Mouse (Mus musculus) bone marrow, adult 2 months (tissue): ENCODE results near the gene Trpc1. TPM values are rescaled to one million over a fixed set of nuclear protein-coding genes. Genes with fewer than 3 reads are reported as not detected.

Experiments used
- H3K27ac ChIP-seq: fragments of 200-500 bp; 2 replicates; pipeline ENCODE4 v1.5.1; 2012; ENCODE audit warnings: low read depth, mild to moderate bottlenecking, control low read depth, inconsistent platforms, low read length; ENCODE audit not compliant: control insufficient read depth, poor library complexity, insufficient read depth
- H3K4me1 ChIP-seq: fragments of 200-500 bp; 2 replicates; pipeline ENCODE4 v1.6.1; 2011; ENCODE audit warnings: low read length; ENCODE audit not compliant: control insufficient read depth, insufficient read depth
- H3K4me3 ChIP-seq: fragments of 200-500 bp; replicated peaks from 2 replicates; pipeline ENCODE3; 2011; ENCODE audit warnings: mild to moderate bottlenecking, low read depth, low read length, control low read depth; ENCODE audit not compliant: control insufficient read depth
- CTCF ChIP-seq: fragments of 200-500 bp; IDR thresholded peaks from 2 replicates; pipeline ENCODE4 v1.5.1; 2011; ENCODE audit warnings: low read length, control low read depth; ENCODE audit not compliant: control insufficient read depth, insufficient read depth
- POLR2A ChIP-seq: fragments of 200-500 bp; IDR thresholded peaks from 2 replicates; pipeline ENCODE4 v1.6.1; 2011; ENCODE audit warnings: low read depth, mild to moderate bottlenecking, control low read depth, low read length, borderline replicate concordance; ENCODE audit not compliant: control insufficient read depth
- WGBS: fragments of 180-500 bp; shearing (Covaris S2); methylation state at CpG from one replicate; pipeline ENCODE4 v1.1.7; 2018; 5-methylcytosine and 5-hydroxymethylcytosine counted together
- polyA plus RNA-seq: library from polyadenylated mRNA; stranded (reverse); fragments of >200 nt; gene quantifications from 2 replicates; pipeline ENCODE4 v1.2.4, GENCODE M21; 2011; ENCODE audit warnings: low replicate concordance; ENCODE audit not compliant: missing spikeins, insufficient read depth, insufficient read length

Trpc1 gene
- polyA plus RNA-seq, 1 experiment: 0.87 TPM

- no peak overlapping the region for H3K27ac ChIP-seq
- WGBS: 76% methylated on average over 6 of the region's 6 CpGs
- TF ChIP-seq CTCF (peak; percentile 24; the same call in 1 of the 2 replicates), POLR2A (no peak)
- H3K4me3 ChIP-seq: no peak overlapping the region
- no peaks in the 10 kb centered on the region for H3K4me1 ChIP-seq
Observed at GRCm38 (mm10) chr9:95672760-95673159, 77.4 kb downstream of the Trpc1 start.

GRCm38 (mm10) chr9:95672331-95672730, 77.8 kb downstream of the Trpc1 start:
- no peaks in the 10 kb centered on the region for H3K4me1 ChIP-seq
- no peak overlapping the region for H3K4me3 ChIP-seq
- 90% methylated on average over 3 of the region's 3 CpGs for WGBS
- no peak for TF ChIP-seq CTCF
- TF ChIP-seq POLR2A: no peak
- H3K27ac ChIP-seq: no peak overlapping the region

GRCm38 (mm10) chr9:95668306-95668705, 81.9 kb downstream of the Trpc1 start:
- no peak for TF ChIP-seq POLR2A
- TF ChIP-seq CTCF: no peak
- H3K27ac ChIP-seq: no peak overlapping the region
- WGBS: 78% methylated on average over 5 of the region's 5 CpGs
- H3K4me1 ChIP-seq: no peaks in the 10 kb centered on the region
- H3K4me3 ChIP-seq: no peak overlapping the region

- H3K27ac ChIP-seq: no peak overlapping the region
- H3K4me3 ChIP-seq: no peak overlapping the region
- H3K4me1 ChIP-seq: no peaks in the 10 kb centered on the region
- WGBS: 59% methylated on average over 9 of the region's 9 CpGs
- no peak for TF ChIP-seq POLR2A
- no peak for TF ChIP-seq CTCF
Observed at GRCm38 (mm10) chr9:95667836-95668235, 82.3 kb downstream of the Trpc1 start.

- H3K4me3 ChIP-seq: no peak overlapping the region
- TF ChIP-seq CTCF (no peak), POLR2A (no peak)
- 88% methylated on average over 6 of the region's 6 CpGs for whole genome bisulfite sequencing
- H3K27ac ChIP-seq: no peak overlapping the region
- H3K4me1 ChIP-seq: no peaks in the 10 kb centered on the region
Observed at GRCm38 (mm10) chr9:95665835-95666234, 84.3 kb downstream of the Trpc1 start.

- Histone ChIP-seq H3K4me3 (no peak overlapping the region), H3K27ac (no peak overlapping the region), H3K4me1 (no peaks in the 10 kb centered on the region)
- WGBS: 64% methylated on average over 10 of the region's 10 CpGs
- TF ChIP-seq POLR2A (no peak), CTCF (no peak)
Observed at GRCm38 (mm10) chr9:95664290-95664989, 85.7 kb downstream of the Trpc1 start.

GRCm38 (mm10) chr9:95657941-95658340, 92.2 kb downstream of the Trpc1 start:
- no peak overlapping the region for H3K27ac ChIP-seq
- 71% methylated on average over 2 of the region's 2 CpGs for WGBS
- H3K4me1 ChIP-seq: no peaks in the 10 kb centered on the region
- no peak overlapping the region for H3K4me3 ChIP-seq
- TF ChIP-seq CTCF: no peak
- TF ChIP-seq POLR2A: no peak

Other genes starting within 250 kb of the Trpc1 start
- 63.8 and 79.3 TPM in 2 replicates for gene U2surp, start 238.4 kb downstream of the Trpc1 start, polyA plus RNA-seq
- 17.0 and 17.9 TPM in 2 replicates for gene Paqr9, start 190.7 kb downstream of the Trpc1 start, polyA plus RNA-seq
- gene Pcolce2, start 112.8 kb downstream of the Trpc1 start, polyA plus RNA-seq: 1.6 TPM in 1 of 2 replicates, not detected in the other
- gene Pls1, start 94.9 kb upstream of the Trpc1 start, polyA plus RNA-seq: 3.4 and 4.0 TPM in 2 replicates
- 3.1 and 7.5 TPM in 2 replicates for gene Atr, start 107.2 kb upstream of the Trpc1 start, polyA plus RNA-seq
- 8.6 and 16.9 TPM in 2 replicates for gene Xrn1, start 204.4 kb upstream of the Trpc1 start, polyA plus RNA-seq